Mouse (Mus musculus) left cerebral cortex, adult 11 months (tissue): ENCODE measurements around the gene Dnajc28.
A peak's percentile ranks its signal among the peaks of the same experiment; 100 is the strongest.

Experiments
- DNase-seq: peaks from one replicate; pipeline ENCODE4 v3.0.0; 2022; ENCODE audit warnings: low spot score

Dnajc28 gene

DNA sequence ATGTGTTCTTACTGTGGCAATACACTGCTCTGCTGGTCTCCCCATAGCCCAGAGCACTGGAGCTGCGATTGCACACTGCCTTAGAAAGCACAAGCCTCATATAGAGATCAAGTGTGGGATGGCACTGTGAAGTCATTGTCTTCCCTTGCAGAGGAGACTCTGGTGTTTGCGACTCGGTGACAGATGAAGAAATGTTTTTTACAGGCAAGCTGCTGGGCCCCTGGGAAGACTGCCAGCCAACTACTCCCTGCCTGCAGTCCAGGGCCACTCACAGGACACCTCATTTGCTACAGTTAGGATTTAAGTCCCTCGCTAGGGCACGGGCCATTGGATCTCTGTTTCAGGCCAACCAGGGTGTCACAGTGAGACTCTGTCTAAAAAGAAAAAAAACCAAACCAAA is 13.6 kb upstream of the Dnajc28 start:
- DNase-seq = no peak

GRCm38 (mm10) chr16:91630584-91630983 is 11.8 kb upstream of the Dnajc28 start:
- DNase-seq = no peak

DNA sequence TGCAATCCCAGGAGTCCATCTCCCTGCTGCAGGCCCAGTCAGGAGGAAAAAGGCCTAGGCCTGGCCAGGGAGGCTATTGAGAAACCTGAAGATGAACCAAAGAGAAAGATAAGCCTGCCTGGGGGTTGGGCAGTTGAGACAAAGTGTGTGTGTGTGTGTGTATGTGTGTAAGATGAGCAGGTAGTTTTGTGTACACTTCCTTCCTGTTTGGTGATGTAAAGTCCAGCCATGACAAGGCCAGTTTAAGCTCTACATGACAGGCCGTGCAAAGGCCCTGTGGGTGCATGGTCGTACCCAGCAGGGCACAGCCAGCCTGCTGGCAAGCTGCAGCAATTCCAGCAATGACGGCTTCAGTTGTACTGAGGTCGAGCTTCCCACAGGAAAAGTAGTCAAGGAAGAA is 10.9 kb upstream of the Dnajc28 start:
- no peak for DNase-seq

DNA sequence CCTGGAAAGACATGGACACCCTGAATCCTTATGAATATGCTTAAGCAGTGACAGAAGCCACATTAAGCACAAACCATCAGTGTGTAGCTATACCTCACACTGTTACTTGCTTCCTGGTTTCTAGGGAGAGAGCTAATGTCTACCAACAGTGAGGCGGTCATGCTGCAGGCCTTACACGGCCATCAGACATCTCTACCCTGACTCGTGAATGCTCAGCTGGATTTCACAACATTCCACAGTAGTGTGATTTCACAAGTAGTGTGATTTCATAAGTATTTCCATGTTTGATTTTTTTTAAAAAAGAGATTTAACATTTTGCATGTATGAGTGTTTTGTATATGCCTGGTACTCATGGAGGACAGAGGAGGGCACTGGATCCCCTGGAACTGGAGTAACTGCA is 9.8 kb upstream of the Dnajc28 start:
- DNase-seq = no peak

- no peak for DNase-seq
Observed at GRCm38 (mm10) chr16:91627831-91628230, 9.0 kb upstream of the Dnajc28 start.

GRCm38 (mm10) chr16:91623074-91623473 is 4.2 kb upstream of the Dnajc28 start:
- no peak for DNase-seq

DNA sequence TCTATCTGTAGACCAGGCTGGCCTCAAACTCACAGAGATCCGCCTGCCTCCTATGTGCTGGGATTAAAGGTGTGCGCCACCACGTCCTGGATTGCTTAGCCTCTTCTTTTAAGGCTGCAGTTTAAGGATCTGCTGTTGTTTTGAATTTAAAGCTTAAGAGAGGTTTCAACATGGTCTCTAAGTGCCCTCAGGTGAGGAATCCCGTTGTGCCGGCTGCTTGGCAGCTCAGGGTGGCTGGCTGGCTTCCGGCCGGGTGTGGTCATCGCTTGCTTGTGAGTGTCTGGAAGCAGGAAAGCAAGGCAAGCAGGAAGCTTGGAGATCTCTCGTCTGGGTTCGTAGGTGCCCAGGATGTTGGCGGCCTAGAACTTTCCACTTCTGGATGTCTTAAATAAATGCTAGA is 2.2 kb upstream of the Dnajc28 start:
- no peak for DNase-seq

DNA sequence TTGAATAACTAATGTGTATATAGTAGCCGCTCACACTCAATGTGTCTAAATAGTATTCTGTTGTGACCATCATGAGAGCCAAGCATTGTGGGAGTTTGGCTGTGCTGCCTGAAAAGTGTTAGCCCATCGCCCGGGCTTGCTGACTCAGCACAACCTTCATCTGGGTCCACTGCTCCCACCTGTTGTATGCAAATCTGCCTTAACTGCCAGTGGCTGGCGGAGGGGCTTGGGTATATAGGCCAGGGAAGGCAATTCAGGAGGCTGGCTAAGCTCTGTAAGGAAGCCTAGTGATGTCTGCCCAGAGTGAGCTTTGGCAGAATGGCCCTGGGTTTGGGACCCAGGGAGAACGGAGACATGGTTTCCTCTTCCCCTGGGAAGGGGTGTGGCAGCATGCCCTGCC is 1.4 kb upstream of the Dnajc28 start:
- no peak for DNase-seq

DNA sequence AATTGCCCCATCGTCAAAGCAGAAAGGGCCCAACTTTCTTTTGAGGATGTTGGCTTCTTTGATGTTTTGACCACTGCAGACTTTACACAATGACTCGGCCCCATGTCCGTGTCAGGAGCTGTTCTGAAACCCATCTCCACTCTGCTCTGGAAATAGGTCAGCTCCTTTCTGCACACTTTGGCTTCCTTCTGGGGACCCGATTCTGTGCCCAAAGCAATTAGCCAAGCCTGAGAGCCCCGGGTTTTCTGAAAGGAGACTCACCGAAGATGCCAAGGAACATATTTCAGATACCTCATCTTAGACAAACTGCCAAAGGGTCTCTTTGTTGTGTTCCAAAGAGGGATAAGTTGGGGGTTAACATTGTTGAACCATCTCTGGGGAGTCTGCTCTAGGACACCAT is 4.3 kb downstream of the Dnajc28 start:
- DNase-seq = no peak

DNA sequence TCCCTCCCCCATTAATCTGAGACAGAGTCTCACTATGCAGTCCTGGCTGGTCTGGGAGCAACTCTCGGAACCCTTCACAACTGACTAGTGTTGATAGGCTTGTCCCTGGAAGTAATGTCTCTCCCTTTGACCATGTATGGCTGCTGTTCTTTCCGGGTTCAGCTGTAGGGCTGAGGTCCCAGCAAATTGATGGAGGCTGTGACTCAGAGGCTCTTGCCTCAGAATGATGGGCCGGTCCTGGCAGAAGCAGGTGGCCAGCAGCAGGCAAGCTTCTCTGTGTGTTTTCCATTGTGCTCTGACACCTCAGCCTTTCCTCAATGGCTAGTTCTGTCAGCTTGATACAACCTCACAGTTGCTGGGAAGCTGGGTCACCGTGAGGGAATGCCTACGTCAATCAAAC is 6.3 kb downstream of the Dnajc28 start:
- DNase-seq = no peak

- DNase-seq = no peak
Observed at GRCm38 (mm10) chr16:91611248-91611647, 7.6 kb downstream of the Dnajc28 start.

DNA sequence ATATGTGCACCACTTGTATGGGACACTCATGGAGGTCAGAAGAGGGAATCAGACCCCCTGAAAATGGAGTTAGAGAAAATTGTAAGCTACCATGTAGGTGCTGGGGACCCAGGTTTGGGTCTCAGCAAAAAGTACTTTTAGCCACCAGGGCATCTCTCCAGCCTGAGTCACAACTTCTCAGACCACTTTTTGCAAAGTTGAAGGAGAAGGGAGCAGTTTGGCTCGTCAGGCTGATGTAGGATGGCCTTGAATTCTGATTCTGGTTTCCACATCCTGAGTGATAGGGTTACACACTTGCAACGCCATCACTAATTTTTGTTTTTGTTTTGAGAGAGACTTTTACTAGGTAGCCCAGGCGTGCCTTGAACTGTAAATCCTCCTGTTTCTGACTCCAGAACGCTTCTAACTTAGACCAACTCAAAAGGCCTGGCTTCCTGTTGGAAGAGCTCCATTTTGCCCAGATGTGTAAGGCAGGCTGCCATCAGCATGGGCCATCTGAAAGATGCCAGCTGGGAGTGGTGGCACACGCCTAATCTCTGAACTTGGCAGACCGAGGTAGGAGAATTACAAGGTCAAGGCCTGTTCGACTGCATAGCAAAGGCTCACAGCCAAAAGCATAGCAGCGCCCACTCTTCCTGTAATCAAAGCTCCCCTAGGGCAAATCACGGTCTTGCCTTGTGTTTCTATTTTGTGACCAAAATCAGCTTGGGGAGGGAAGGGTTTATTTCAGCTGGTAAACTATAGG is 9.2 kb downstream of the Dnajc28 start:
- DNase-seq = no peak

DNA sequence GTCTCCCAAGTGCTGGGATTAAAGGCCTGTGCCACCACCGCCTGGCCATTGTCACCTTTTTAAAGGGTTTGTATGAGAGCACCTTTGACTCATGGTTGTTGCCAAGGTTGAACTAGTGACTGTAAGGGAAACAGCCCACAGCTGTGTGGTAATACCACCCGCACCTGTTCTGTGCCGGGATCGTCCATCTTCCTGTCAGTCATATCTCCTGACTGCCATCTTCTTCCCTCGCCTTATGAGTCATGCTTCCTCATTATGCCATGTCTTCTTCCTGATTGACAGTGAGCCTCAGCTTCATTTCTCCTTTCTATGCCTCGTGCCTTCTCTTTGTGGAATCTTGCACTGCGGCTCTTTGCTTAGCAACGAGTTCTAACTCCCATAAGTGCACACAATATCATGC is 11.9 kb downstream of the Dnajc28 start:
- DNase-seq = no peak

DNA sequence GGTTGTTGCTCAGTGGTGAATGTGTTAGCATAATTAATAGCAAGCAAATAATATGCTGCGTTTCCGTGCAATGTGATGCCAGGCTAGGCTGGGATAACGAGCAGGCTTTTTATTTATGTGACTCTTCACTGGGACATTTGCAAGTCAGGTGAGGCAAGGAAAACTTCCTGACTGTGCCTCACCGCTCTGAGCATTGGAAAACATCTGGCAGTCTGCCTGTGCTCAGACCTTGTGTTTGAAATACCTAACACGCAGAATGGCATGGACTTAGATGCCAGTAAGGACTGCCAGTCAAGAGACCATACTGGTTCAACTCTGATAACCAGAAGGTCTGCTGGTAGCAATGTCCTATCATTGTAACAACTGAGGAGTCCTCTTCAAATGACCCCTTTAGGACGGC is 13.7 kb downstream of the Dnajc28 start:
- no peak for DNase-seq

DNA sequence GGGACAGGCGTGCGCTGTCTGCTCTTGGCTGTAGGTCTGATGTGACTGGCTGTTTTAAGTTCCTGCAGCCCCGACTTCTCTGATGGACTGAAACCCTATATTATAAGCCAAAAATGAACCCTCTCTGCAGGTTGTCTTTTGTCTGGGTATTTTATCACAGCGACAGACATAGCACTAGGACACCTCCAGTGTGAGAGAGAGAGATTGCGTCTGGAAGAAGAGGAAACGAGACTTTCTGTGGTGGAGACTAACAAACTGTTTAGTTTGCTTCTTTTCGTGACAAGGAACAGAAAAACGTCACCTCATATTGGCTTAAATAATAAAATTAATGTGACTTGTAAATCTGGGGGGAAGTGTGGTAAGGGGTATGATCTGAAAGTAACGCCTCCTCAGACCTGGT is 17.1 kb downstream of the Dnajc28 start:
- no peak for DNase-seq

DNA sequence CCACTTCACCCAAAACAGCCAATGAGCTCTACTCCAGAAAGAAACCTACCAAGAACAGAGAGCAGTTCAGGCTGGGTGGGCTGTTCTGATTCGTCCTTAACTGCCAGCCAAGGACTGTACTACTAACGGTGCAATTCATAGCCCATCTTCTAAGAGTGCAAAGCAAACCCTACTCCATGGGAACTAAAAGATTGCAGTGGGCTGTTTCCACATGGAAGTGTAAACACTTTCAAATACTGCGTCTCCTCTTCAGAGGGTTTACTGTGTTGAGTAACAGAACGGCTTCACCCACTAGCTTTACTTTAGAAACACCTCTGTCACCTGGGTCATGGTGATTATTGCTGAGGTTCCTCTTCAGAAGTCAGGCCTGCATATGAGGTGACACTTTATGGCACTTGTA is 17.7 kb downstream of the Dnajc28 start:
- DNase-seq = no peak

DNA sequence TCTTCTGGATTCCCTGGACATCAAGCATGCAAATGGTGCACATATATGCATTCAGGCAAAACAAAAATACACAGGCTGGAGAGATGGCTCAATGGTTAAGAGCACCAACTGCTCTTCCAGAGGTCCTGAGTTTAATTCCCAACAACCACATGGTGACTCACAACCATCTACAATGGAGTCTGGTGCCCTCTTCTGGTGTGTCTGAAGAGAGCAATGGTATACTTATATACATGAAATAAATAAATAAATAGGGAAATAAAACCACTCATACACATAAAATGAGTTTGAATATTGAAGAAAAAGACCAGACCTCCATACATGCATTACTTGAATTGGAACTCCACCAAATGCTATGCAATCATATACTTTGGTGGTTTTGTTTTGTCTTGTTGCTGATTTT is 19.6 kb downstream of the Dnajc28 start:
- DNase-seq = no peak

GRCm38 (mm10) chr16:91597672-91598010 is 21.2 kb downstream of the Dnajc28 start, which contains the start of gene Tmem50b:
Tmem50b (minus strand) TSS chr16:91597800.
- peak; percentile 98 for DNase-seq

- no peak for DNase-seq
Observed at GRCm38 (mm10) chr16:91596779-91597671, 21.8 kb downstream of the Dnajc28 start.

- no peak for DNase-seq
Observed at GRCm38 (mm10) chr16:91596397-91596778, 22.4 kb downstream of the Dnajc28 start.

- DNase-seq = no peak
Observed at GRCm38 (mm10) chr16:91595076-91595475, 23.8 kb downstream of the Dnajc28 start.

GRCm38 (mm10) chr16:91593262-91593661 is 25.6 kb downstream of the Dnajc28 start:
- no peak for DNase-seq

DNA sequence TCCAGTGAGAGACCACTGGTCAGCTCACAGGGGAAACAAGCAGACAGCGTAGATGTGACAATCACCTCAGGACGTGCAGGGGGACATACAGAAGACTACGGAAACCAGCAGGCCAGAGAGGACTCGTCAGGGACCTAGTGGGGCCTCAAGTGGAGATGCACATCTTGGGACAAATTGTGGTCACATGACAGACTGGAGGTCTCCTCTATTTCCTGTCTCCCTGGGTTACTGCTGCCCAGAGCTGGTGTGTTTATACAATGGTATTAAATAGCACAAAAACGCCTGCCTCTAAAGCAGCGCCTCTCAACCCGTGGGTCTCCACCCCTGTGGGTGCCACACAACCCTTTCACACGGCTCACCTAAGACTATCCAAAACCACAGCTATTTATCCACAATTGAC is 26.7 kb downstream of the Dnajc28 start:
- DNase-seq = no peak

DNA sequence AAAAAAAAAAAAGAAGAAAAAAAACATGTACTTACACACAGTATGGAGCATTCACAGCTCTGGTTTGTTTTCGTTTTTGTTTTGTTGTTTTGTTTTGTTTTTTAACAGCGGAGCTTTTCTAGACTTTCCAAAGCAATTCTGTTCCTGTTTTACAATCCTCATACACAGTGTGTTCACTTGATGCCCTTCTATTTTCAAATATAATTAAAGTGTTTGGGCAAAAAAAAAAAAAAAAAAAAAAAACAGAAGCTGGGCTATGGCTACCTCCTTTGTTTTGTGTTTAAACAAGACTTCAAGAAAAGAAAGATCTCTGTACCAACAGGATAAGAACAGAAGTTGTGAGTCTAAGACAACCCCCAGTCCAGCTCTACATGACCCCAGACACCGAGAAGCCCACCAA is 30.1 kb downstream of the Dnajc28 start:
- DNase-seq = no peak
